Mouse (Mus musculus) small intestine, adult 2 months (tissue): ENCODE results near the gene Arl4c.

ENCODE experiments used
- CTCF ChIP-seq: fragments of 200-500 bp; IDR thresholded peaks from 2 replicates; pipeline ENCODE4 v1.5.1; 2012; ENCODE audit warnings: low read depth, mild to moderate bottlenecking, control low read depth, inconsistent platforms, low read length, moderate library complexity, mixed read lengths; ENCODE audit not compliant: insufficient replicate concordance, insufficient read length; ENCODE audit errors: extremely low read depth
- POLR2A ChIP-seq: fragments of 200-500 bp; IDR thresholded peaks from 2 replicates; pipeline ENCODE4 v1.6.1; 2012; ENCODE audit warnings: low read depth, mild to moderate bottlenecking, control low read depth, inconsistent platforms, low read length, moderate library complexity

DNA sequence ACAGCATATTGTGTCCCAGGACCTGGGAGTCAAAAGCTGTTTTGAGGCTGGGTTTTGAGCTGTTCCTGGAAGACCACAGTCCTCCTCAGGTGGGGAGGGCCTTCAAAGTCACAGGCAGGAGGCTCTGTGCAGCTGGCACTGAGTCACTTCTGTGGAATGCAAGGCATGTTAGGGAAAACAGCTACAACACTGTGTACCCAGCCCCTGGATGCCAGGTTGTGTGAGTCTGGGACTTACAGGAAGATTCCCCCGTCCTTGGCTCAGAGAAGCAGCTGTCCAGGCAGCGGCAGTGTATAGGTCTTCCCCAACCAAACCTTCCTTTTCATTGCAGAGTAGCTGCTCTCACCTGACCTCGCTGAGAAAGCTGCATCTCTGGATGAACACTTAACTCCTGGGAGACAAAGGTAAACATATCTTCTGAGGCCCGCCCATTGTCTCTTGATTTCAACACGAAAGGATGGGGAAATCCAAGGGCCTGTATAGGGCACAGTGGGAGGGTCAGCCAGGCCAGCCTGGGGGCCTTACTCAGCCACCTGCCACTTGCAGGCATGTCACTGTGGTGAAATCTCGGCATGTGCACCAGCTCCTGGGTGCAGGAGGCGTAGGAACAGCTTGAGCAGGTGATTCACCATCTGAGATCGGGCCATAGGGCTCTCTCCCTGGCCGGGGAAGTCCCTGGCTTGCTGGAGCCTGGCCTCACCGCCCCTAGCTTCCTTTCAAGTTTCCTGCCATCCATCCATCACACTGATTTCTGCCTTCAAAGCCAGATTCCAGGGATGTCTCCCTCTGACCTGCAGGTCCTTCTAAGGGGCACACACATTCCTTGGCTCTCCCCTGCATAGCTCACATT is 62.4 kb downstream of the Arl4c start:
- no peak for TF ChIP-seq CTCF
- TF ChIP-seq POLR2A: no peak
